Mouse (Mus musculus): Measurements from ENCODE around the gene Emb. TPM values are rescaled to one million over a fixed set of nuclear protein-coding genes. Genes with fewer than 3 reads are reported as not detected.

Emb gene
- total and polyA plus RNA-seq, 3 experiments = 0.43 to 1.7 TPM; not detected in 1

- H3K4me3 ChIP-seq (ENCODE audit: control insufficient read depth in 1 of 2, insufficient read depth in 1 of 2, low read depth in 2 of 2, low read length in 2 of 2) = no peak overlapping the region
- DNase-seq (ENCODE audit: low read depth, low spot score) = no peak
- no peak overlapping the region for H3K9ac ChIP-seq (ENCODE audit: control insufficient read depth, low read depth, low read length, poor library complexity, severe bottlenecking)
- no peaks in the 10 kb centered on the region for H3K36me3 ChIP-seq (ENCODE audit: control insufficient read depth in 1 of 2, insufficient read depth in 2 of 2, low read length in 2 of 2)
- no peaks in the 10 kb centered on the region for H3K79me2 ChIP-seq (ENCODE audit: control insufficient read depth, insufficient read depth, low read length, poor library complexity)
- TF ChIP-seq EP300 (IDR thresholded peaks at IDR 0.05; ENCODE audit: low read depth in 1 of 2, low read length in 2 of 2) (no peak), KAT2A (conservative IDR thresholded peaks at IDR 0.05; ENCODE audit: low read depth, low read length) (no peak), ZKSCAN1 (IDR thresholded peaks at IDR 0.05; ENCODE audit: low read depth, low read length) (no peak)
- H3K27me3 ChIP-seq (ENCODE audit: control insufficient read depth in 1 of 2, insufficient read depth in 2 of 2, low read length in 2 of 2) = no peaks in the 10 kb centered on the region
- H3K9me3 ChIP-seq (replicated peaks; ENCODE audit: insufficient read depth, low read length) = no peaks in the 10 kb centered on the region
- H3K27ac ChIP-seq (ENCODE audit: control insufficient read depth, low read depth, low read length) = no peak overlapping the region
- no peaks in the 10 kb centered on the region for H3K4me1 ChIP-seq (ENCODE audit: control insufficient read depth in 1 of 2, insufficient read depth in 2 of 2, low read length in 2 of 2)
Measured at GRCm38 (mm10) chr13:117217621-117218020, 9.3 kb downstream of the Emb start.

DNA sequence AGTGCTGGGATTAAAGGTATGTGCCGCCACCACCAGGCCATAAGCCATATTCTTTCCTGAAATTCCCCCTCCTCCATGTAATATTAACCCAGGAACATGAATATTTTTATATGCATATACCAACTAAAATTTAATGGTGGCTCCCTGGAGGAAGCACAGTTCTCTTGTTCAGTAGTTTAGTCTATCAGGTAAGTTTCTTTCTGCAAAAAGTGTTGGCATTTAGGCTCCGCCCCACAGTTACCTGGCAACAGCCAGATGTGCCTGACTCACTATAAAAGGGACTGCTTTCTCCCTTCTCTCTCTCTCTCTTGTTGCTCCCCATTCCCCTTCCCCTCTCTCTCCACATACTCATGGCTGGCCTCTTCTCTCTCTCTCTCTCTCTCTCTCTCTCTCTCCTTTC lies 9.8 kb downstream of the Emb start:
- no peaks in the 10 kb centered on the region for H3K9me3 ChIP-seq (replicated peaks; ENCODE audit: insufficient read depth, low read length)
- DNase-seq (ENCODE audit: low read depth, low spot score) = no peak

GRCm38 (mm10) chr13:117219871-117220500 lies 11.7 kb downstream of the Emb start:
- Histone ChIP-seq H3K36me3 (ENCODE audit: control insufficient read depth in 1 of 2, insufficient read depth in 2 of 2, low read length in 2 of 2) (no peaks in the 10 kb centered on the region), H3K4me1 (ENCODE audit: control insufficient read depth in 1 of 2, insufficient read depth in 2 of 2, low read length in 2 of 2) (no peaks in the 10 kb centered on the region), H3K79me2 (ENCODE audit: control insufficient read depth, insufficient read depth, low read length, poor library complexity) (no peaks in the 10 kb centered on the region), H3K27ac (ENCODE audit: control insufficient read depth, low read depth, low read length) (no peak overlapping the region), H3K9ac (ENCODE audit: control insufficient read depth, low read depth, low read length, poor library complexity, severe bottlenecking) (no peak overlapping the region), H3K9me3 (replicated peaks; ENCODE audit: insufficient read depth, low read length) (no peaks in the 10 kb centered on the region), H3K27me3 (ENCODE audit: control insufficient read depth in 1 of 2, insufficient read depth in 2 of 2, low read length in 2 of 2) (no peaks in the 10 kb centered on the region), H3K4me3 (ENCODE audit: control insufficient read depth in 1 of 2, insufficient read depth in 1 of 2, low read depth in 2 of 2, low read length in 2 of 2) (no peak overlapping the region)
- TF ChIP-seq NRF1 (IDR thresholded peaks at IDR 0.05; ENCODE audit: insufficient read depth, low read depth, low read length, poor library complexity, severe bottlenecking) (no peak), MYC (IDR thresholded peaks at IDR 0.05; ENCODE audit: low read depth, low read length) (no peak), RAD21 (IDR thresholded peaks at IDR 0.05; ENCODE audit: low read depth, low read length) (no peak), MAZ (IDR thresholded peaks at IDR 0.05; ENCODE audit: low read depth, low read length) (no peak), POLR2A (IDR thresholded peaks at IDR 0.05; ENCODE audit: control insufficient read depth in 1 of 2, insufficient read depth in 1 of 2, low read depth in 1 of 2, low read length in 2 of 2, poor library complexity in 1 of 2) (no peak), EP300 (IDR thresholded peaks at IDR 0.05; ENCODE audit: low read depth in 1 of 2, low read length in 2 of 2) (no peak), UBTF (IDR thresholded peaks at IDR 0.05; ENCODE audit: borderline replicate concordance, insufficient read depth, low read depth, low read length) (no peak), GATA1 (IDR thresholded peaks at IDR 0.05; ENCODE audit: low read depth, low read length) (no peak), ZKSCAN1 (IDR thresholded peaks at IDR 0.05; ENCODE audit: low read depth, low read length) (no peak)
- DNase-seq (ENCODE audit: low read depth, low spot score) = no peak

More for the DNA sequence above, 9.8 kb downstream of the Emb start:
- Histone ChIP-seq H3K79me2 (ENCODE audit: control insufficient read depth, insufficient read depth, low read length, poor library complexity) (no peaks in the 10 kb centered on the region), H3K36me3 (ENCODE audit: control insufficient read depth in 1 of 2, insufficient read depth in 2 of 2, low read length in 2 of 2) (no peaks in the 10 kb centered on the region), H3K9ac (ENCODE audit: control insufficient read depth, low read depth, low read length, poor library complexity, severe bottlenecking) (no peak overlapping the region), H3K4me3 (ENCODE audit: control insufficient read depth in 1 of 2, insufficient read depth in 1 of 2, low read depth in 2 of 2, low read length in 2 of 2) (no peak overlapping the region), H3K4me1 (ENCODE audit: control insufficient read depth in 1 of 2, insufficient read depth in 2 of 2, low read length in 2 of 2) (no peaks in the 10 kb centered on the region), H3K27ac (ENCODE audit: control insufficient read depth, low read depth, low read length) (no peak overlapping the region), H3K27me3 (ENCODE audit: control insufficient read depth in 1 of 2, insufficient read depth in 2 of 2, low read length in 2 of 2) (no peaks in the 10 kb centered on the region)
- TF ChIP-seq CHD1 (IDR thresholded peaks at IDR 0.05; ENCODE audit: low read depth, low read length) = no peak
- TF ChIP-seq MXI1 (IDR thresholded peaks at IDR 0.05; ENCODE audit: low read depth, low read length) = no peak
- TF ChIP-seq ZMIZ1 (IDR thresholded peaks at IDR 0.05; ENCODE audit: low read depth, low read length) = no peak
- no peak for TF ChIP-seq MEF2A (IDR thresholded peaks at IDR 0.05; ENCODE audit: extremely low read depth, insufficient replicate concordance, low read depth, low read length, poor library complexity, severe bottlenecking)
- no peak for TF ChIP-seq GATA1 (IDR thresholded peaks at IDR 0.05; ENCODE audit: low read depth, low read length)
- TF ChIP-seq ELF1 (IDR thresholded peaks at IDR 0.05; ENCODE audit: low read depth, low read length) = no peak
- no peak for TF ChIP-seq NRF1 (IDR thresholded peaks at IDR 0.05; ENCODE audit: insufficient read depth, low read depth, low read length, poor library complexity, severe bottlenecking)
- TF ChIP-seq JUND (IDR thresholded peaks at IDR 0.05; ENCODE audit: low read depth, low read length) = no peak
- TF ChIP-seq MAFK (IDR thresholded peaks at IDR 0.05; ENCODE audit: borderline replicate concordance, low read depth, low read length) = no peak
- TF ChIP-seq USF1 (IDR thresholded peaks at IDR 0.05; ENCODE audit: low read depth, low read length) = no peak
- no peak for TF ChIP-seq BHLHE40 (IDR thresholded peaks at IDR 0.05; ENCODE audit: borderline replicate concordance, low read depth, low read length)
- no peak for TF ChIP-seq ZC3H11A (IDR thresholded peaks at IDR 0.05; ENCODE audit: low read depth, low read length)
- TF ChIP-seq POLR2AphosphoS2 (IDR thresholded peaks at IDR 0.05; ENCODE audit: low read length) = no peak
- TF ChIP-seq USF2 (IDR thresholded peaks at IDR 0.05; ENCODE audit: borderline replicate concordance in 1 of 2, insufficient read depth in 1 of 2, low read depth in 1 of 2, low read length in 2 of 2) = no peak
- TF ChIP-seq NELFE (IDR thresholded peaks at IDR 0.05; ENCODE audit: low read depth, low read length) = no peak

Data from MEL (cell line).